Mouse (Mus musculus) cerebellum, postnatal 4 days (tissue): Measurements from ENCODE around the gene Klk1b26.
"Not testable (repeated sequence)": the region's sequence is repeated elsewhere in the genome, so short reads cannot be mapped to it uniquely, and the experiment has no call there.

ENCODE experiments used
- DNase-seq, 2 experiments: peaks; one replicate each; pipeline ENCODE4 v3.0.0; 2022; ENCODE audit warnings: low spot score in 2 of 2, mixed read lengths in 1 of 2

Gene Klk1b26

DNA sequence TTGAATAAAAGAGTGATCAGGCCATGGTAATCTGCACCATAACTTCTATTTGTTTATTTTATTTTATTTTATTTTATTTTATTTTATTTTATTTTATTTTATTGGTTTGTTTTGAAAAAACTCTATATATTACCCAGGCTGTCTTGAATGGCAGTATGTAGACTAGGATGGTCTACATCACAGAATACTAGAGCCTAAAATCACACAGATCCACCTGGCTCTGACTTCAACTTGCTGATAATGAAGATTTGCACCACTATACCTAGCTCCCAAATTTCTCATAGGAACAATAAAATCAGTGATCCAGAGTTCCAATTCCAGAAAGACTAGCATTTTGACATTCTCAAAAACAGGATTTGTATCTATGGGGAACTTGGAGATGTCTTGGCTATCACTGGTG is at the start of gene Klk1b26:
Gene Klk1b26 (plus strand): TSS at position 301 of the 400 bp plus-strand sequence.
- not testable (repeated sequence) for DNase-seq

DNA sequence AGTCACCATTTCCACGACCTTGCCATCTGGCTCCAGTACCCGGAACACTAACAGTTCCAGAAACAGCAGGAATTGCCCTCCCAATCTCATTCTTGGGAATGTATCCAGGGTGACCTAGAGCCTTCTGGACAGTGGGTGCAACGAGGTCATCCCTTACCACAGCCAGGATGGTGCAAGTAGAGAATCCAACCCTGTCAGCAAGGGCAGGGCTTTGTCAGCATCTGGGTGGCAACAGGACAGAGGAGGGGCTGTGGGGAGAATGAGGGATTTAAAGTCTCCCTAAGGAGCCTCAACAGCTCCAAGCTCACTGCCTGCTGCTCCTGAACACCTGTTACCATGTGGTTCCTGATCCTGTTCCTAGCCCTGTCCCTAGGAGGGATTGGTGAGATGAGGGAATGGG is 45.5 kb upstream of the Klk1b26 start, which contains the start of gene Klk1b1:
Gene Klk1b1 (plus strand): TSS at position 301 of the 400 bp plus-strand sequence.
- DNase-seq: no peak

DNA sequence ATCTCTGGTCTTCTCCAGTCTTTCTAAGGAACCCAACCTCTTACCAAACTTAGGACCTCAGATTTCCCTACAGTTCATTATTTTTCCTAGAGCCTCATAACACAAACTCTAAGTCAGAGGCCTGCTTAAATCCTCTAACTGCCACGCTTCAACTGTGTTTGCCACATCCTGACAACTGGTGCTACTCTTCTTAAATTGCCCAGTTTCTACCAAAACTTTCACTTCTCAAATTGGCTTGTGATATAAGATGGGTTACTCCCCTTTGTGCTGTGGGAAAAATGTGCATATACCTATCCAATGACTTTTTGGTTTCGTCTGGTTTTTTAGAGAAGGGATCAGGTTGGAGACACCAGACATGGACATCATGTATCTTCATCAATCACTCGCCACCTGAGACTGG is 44.9 kb upstream of the Klk1b26 start:
- no peak for DNase-seq

DNA sequence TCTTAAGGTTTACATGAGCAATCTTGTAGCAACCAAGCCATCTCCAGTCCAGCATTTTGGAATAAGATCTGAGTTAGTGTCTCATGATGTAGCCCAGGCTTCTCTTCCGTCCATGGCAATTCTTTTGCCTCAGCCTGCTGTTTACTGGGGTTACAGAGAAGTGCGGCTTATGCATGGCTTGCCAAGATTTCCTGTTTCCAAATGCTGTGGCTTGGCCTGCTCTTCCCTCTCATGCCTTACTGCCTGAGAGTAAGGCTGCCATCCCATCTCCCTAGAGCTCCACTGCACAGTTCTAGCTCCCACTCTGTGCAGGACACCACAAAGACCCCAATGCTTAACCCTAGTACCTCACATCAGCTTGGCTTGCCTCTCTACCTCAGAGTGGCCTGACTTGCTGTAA is 44.4 kb upstream of the Klk1b26 start:
- no peak for DNase-seq

DNA sequence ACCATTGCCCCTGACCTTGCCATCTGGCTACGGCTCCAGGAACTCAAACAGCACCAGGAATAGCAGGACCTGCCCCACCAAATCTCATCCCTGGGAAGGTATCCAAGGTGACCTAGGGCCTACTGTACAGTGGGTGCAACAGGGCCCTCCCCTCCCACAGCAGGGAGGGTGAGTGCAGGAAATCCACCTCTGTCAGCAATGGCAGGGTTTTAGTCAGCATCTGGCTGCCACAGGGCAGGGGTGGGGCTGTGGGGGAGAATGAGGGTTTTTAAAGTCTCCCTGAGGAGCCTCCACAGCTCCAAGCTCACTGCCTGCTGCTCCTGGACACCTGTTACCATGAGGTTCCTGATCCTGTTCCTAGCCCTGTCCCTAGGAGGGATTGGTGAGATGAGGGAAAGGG is 36.2 kb upstream of the Klk1b26 start, which contains the start of gene Klk1b9:
Gene Klk1b9 (plus strand): TSS at position 301 of the 400 bp plus-strand sequence.
- DNase-seq: not testable (repeated sequence)

DNA sequence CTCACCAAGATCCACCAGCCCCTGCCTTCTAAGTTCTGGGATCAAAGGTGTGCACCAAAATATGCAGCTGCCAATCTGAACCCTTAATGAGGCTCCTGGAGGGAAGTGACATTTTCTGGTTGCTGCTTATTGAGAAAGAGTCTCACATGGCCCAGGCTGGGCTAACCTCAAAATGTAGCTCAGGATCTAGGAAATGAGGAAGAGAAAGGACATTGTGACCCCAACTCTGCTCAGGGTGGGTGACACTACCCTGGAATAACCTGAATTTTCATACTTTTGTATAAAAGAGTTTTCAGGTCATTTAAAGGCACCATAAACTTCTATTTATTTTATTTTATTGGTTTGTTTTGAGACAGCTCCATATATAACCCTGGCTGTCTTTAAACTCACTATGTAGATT is 26.3 kb upstream of the Klk1b26 start:
- no peak for DNase-seq

DNA sequence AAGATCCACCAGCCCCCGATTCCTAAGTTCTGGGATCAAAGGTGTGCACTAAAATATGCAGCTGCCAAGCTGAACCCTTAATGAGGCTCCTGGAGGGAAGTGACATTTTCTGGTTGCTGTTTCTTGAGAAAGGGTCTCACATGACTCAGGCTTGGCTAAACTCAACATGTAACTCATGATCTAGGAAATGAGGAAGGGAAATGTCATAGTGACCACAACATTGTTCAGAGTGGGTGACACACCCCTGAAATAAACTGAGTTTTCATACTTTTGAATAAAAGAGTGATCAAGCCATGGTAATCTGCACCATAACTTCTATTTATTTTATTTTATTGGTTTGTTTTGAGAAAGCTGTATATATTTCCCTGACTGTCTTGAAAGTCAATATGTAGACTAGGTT is 17.1 kb upstream of the Klk1b26 start:
- not testable (repeated sequence) for DNase-seq

DNA sequence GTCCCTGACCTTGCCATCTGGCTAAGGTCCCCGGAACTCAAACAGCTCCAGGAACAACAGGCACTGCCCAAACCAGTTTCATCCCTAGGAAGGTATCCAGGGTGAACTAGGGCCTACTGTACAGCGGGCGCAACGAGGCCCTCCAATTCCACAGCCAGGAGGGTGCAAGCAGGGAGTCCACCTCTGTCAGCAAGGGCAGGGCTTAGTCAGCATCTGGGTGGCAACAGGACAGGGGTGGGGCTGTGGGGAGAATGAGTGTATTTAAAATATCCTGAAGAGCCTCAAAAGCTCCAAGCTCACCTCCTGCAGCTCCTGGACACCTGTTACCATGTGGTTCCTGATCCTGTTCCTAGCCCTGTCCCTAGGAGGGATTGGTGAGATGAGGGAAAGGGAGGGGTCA is 16.4 kb upstream of the Klk1b26 start, which contains the start of gene Klk1b11:
Gene Klk1b11 (plus strand): TSS at position 301 of the 400 bp plus-strand sequence.
- DNase-seq: not testable (repeated sequence)

DNA sequence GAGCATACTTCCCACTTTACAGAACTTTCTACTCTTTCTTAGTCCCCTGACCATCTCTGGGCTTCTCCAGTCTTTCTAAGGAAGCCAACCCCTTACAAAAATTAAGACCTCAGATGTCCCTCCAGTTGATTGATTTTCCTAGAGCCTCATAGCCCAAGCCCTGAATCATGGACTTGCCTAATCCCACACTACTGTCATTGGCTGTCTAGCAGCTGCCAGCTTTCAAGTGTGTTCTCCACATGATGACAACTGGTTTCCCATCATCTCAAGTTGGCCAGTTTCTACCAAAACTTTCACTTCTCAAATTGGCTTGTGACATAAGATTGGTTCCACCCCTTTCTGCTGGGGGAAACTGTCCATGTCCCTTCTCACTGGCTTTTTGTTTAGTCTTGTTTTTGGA is 7.1 kb upstream of the Klk1b26 start:
- DNase-seq: no peak

DNA sequence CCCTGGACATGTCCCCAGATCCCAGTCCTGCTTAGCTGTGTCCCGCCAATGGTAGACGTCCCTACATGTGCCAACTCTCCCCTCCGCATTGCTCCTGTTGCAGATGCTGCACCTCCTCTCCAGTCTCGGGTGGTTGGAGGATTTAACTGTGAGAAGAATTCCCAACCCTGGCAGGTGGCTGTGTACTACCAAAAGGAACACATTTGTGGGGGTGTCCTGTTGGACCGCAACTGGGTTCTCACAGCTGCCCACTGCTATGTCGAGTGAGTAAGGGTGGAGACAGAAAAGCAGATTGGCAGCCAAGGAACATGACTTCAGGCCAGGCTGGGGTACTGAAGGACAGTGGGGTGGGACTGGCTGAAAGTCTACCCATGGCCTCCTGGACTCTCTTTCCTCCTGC is 2.7 kb downstream of the Klk1b26 start:
- not testable (repeated sequence) for DNase-seq

DNA sequence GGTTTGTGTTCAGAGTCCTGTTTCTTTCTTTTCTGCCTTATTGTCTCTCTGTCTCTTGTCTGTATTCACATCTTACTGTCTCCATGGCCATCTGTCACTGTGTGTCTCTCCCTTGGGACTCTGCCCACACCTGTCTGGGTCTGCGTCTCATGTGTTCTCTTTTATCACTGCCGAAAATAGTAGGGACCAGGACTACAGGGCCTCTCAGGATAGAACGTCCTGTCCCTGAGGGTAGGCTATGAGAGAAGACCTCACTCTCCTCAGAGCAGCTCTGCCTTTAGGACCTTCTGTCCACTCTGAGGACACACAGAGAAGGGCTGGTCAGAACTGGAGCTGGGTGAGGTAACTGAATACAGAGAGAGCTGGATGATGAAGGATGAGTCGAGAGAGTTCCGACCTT is 3.1 kb downstream of the Klk1b26 start:
- DNase-seq: no peak

DNA sequence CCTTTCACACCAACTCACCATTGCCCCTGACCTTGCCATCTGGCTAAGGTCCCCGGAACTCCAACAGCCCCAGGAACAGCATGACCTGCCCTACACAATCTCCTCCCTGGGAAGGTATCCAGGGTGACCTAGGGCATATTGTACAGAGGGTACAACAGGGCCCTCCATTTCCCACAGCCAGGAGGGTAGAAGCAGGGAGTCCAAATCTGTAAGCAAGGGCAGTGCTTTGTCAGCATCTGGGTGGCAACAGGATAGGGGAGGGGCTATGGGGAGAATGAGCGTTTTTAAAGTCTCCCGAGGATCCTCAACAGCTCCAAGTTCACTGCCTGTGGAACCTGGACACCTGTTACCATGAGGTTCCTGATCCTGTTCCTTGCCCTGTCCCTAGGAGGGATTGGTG is 40.0 kb downstream of the Klk1b26 start, which contains the start of gene Klk1b27:
Gene Klk1b27 (plus strand): TSS at position 301 of the 400 bp plus-strand sequence.
- not testable (repeated sequence) for DNase-seq
